Mouse (Mus musculus) liver, embryonic 13.5 days (tissue): ENCODE measurements around the gene Plgrkt. TPM values are rescaled to one million over a fixed set of nuclear protein-coding genes. Genes with fewer than 3 reads are reported as not detected.

Source experiments
- ATAC-seq: fragments of 200-750 bp; cut with Nextera tagmentation; 2 replicates; pipeline ENCODE4 v1.8.0; 2017; ENCODE audit warnings: low read depth, mild to moderate bottlenecking, moderate number of reproducible peaks, moderate library complexity
- DNase-seq: peaks from one replicate; pipeline ENCODE4 v3.0.0; 2022
- H3K27ac ChIP-seq: fragments of 300-500 bp; sonication (generic); 2 replicates; pipeline ENCODE4 v1.5.1; 2015; ENCODE audit warnings: moderate library complexity, mild to moderate bottlenecking, inconsistent platforms
- H3K27me3 ChIP-seq: fragments of 300-500 bp; sonication (generic); 2 replicates; pipeline ENCODE4 v1.6.1; 2015; ENCODE audit warnings: mild to moderate bottlenecking, inconsistent platforms
- H3K36me3 ChIP-seq: fragments of 300-500 bp; sonication (generic); 2 replicates; pipeline ENCODE4 v1.6.1; 2015; ENCODE audit warnings: mild to moderate bottlenecking, inconsistent platforms
- H3K4me1 ChIP-seq: fragments of 300-500 bp; sonication (generic); replicated peaks from 2 replicates; pipeline ENCODE4 v1.6.1; 2015; ENCODE audit warnings: inconsistent platforms
- H3K4me2 ChIP-seq: fragments of 300-500 bp; sonication (generic); 2 replicates; pipeline ENCODE4 v1.6.1; 2015; ENCODE audit warnings: inconsistent platforms, mild to moderate bottlenecking, moderate library complexity
- H3K4me3 ChIP-seq: fragments of 300-500 bp; sonication (generic); replicated peaks from 2 replicates; pipeline ENCODE4 v1.5.1; 2015; ENCODE audit warnings: mild to moderate bottlenecking, inconsistent platforms
- H3K9ac ChIP-seq: fragments of 300-500 bp; sonication (generic); 2 replicates; pipeline ENCODE4 v1.6.1; 2015; ENCODE audit warnings: mild to moderate bottlenecking, inconsistent platforms
- H3K9me3 ChIP-seq: fragments of 300-500 bp; sonication (generic); replicated peaks from 2 replicates; pipeline ENCODE4 v1.6.1; 2016; ENCODE audit warnings: inconsistent platforms
- WGBS: fragments of 180-500 bp; shearing (Covaris S2); methylation state at CpG from one replicate; pipeline ENCODE4 v1.1.7; 2015; ENCODE audit not compliant: insufficient replicate concordance; 5-methylcytosine and 5-hydroxymethylcytosine counted together
- polyA plus RNA-seq: library from polyadenylated mRNA; unstranded; fragments of >200 nt; fragmentation: Nextera tagmentation; extraction: Ambion mirVana; gene quantifications from 2 replicates; pipeline ENCODE4 v1.2.1, GENCODE M21; 2015

The Plgrkt gene
- polyA plus RNA-seq, 1 experiment from 2014 or later = 32.8 TPM

- ATAC-seq = no peak
- H3K4me3 ChIP-seq = no peak overlapping the region
- no peak overlapping the region for H3K27ac ChIP-seq
- 0 out of 2 replicates have a peak, but pooled peaks cover 4% of the 10 kb centered on the region for H3K36me3 ChIP-seq
- no peak overlapping the region for H3K4me2 ChIP-seq
- H3K9me3 ChIP-seq = no peaks in the 10 kb centered on the region
- DNase-seq = no peak
- H3K27me3 ChIP-seq = no peaks in the 10 kb centered on the region
- 72% methylated on average over 6 of the region's 6 CpGs for WGBS
- H3K4me1 ChIP-seq = 0 out of 2 replicates have a peak, but pooled peaks cover 4% of the 10 kb centered on the region
- no peak overlapping the region for H3K9ac ChIP-seq
Measured at GRCm38 (mm10) chr19:29345636-29346035, 21.6 kb downstream of the Plgrkt start.

GRCm38 (mm10) chr19:29344868-29345267 lies 22.3 kb downstream of the Plgrkt start:
- Histone ChIP-seq H3K27ac (no peak overlapping the region), H3K36me3 (0 out of 2 replicates have a peak, but pooled peaks cover under 1% of the 10 kb centered on the region), H3K4me3 (no peak overlapping the region), H3K27me3 (no peaks in the 10 kb centered on the region), H3K4me1 (0 out of 2 replicates have a peak, but pooled peaks cover 4% of the 10 kb centered on the region), H3K9ac (no peak overlapping the region), H3K4me2 (no peak overlapping the region), H3K9me3 (no peaks in the 10 kb centered on the region)
- ATAC-seq (no peak), DNase-seq (no peak)

DNA sequence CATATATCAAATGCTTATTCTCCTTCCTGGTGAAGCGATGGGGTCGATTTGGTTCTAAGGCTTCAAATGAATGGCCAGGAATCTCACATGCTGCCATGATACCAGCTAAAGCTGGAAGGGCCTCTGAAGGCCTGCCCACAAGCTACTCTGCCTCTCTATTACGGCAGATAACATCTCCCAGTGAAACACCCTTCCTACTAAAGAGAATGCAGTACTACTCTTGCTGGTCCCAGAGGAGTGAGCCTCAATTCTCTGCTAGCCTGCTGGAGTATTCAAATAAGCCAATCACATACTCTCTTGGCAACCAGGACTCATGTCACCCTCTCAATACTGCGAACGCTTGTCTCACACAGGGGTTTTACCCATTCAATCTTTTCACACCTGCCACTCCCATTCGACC lies 24.9 kb downstream of the Plgrkt start:
- ATAC-seq = no peak
- Histone ChIP-seq H3K9me3 (no peaks in the 10 kb centered on the region), H3K36me3 (no peaks in the 10 kb centered on the region), H3K4me1 (0 out of 2 replicates have a peak, but pooled peaks cover 4% of the 10 kb centered on the region), H3K4me2 (no peak overlapping the region), H3K9ac (no peak overlapping the region), H3K27me3 (no peaks in the 10 kb centered on the region), H3K4me3 (no peak overlapping the region), H3K27ac (no peak overlapping the region)
- WGBS = 68% methylated on average over 6 of the region's 6 CpGs
- DNase-seq = no peak

DNA sequence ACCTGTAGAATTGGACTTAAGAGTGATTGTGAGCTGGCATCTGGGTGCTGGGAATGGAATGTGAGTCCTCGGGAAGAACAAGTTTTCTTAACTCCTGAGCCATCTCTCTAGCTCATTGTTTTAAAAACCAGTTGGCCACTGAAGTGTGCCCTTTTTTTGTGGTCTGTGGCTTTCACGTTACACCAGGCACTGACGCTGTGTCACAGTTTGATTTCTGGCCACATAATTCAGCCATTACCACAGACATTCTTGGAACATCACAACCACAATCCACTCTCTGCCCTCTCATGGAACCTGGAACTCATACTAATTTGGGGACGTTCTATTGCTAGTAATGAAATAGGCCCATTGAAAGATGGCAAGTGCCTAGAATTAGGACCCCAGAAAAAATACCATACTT lies 26.2 kb downstream of the Plgrkt start:
- no peak overlapping the region for H3K27ac ChIP-seq
- DNase-seq (no peak), ATAC-seq (no peak)
- H3K4me2 ChIP-seq = no peak overlapping the region
- WGBS = 48% methylated on average over 4 of the region's 4 CpGs
- no peaks in the 10 kb centered on the region for H3K9me3 ChIP-seq
- H3K4me1 ChIP-seq = 0 out of 2 replicates have a peak, but pooled peaks cover 4% of the 10 kb centered on the region
- H3K27me3 ChIP-seq = no peaks in the 10 kb centered on the region
- H3K9ac ChIP-seq = no peak overlapping the region
- no peak overlapping the region for H3K4me3 ChIP-seq
- H3K36me3 ChIP-seq = no peaks in the 10 kb centered on the region

GRCm38 (mm10) chr19:29336624-29337023 lies 30.6 kb downstream of the Plgrkt start:
- no peak overlapping the region for H3K4me2 ChIP-seq
- H3K27me3 ChIP-seq = peaks cover 37% of the 10 kb centered on the region
- no peaks in the 10 kb centered on the region for H3K36me3 ChIP-seq
- 68% methylated on average over 2 of the region's 2 CpGs for WGBS
- no peak overlapping the region for H3K9ac ChIP-seq
- no peak overlapping the region for H3K27ac ChIP-seq
- peaks cover 6% of the 10 kb centered on the region; the same call in 1 of the 2 replicates for H3K4me1 ChIP-seq
- no peak for DNase-seq
- H3K9me3 ChIP-seq = no peaks in the 10 kb centered on the region
- no peak overlapping the region for H3K4me3 ChIP-seq
- ATAC-seq = no peak

DNA sequence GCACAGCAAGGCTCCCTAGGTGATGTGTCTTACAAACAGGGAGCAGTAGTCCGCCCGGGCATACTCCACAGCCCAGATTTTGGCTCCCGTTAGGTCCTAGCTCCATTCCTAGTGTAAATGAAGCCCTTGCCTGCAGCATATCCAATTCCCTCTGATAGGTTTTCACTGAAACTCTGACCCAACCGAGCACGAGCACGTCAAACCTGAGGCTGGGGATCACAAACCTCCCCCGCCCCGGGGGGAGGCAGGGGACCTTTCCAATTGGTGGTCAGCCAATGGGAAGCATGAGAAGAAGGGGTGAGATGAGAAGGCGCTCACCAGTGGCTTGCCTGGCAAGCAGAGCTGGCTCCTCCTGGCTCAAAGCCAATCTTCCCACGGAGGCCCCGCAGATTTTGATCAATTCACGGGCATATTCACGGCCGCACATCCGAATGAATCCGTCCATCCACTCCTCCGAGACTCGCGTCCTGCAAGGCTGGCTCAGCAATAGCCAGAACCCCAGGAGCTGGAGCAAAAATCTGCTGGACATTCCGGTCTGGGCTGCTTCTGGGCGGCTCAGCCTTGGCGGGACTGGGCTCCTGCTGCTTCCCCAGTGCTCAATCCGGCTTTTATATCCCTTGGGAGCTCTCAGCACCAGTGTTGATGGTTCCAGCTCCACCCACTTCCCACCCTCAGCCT lies 33.0 kb downstream of the Plgrkt start, which contains the start of gene Rln1:
TSS of gene Rln1 (minus strand) at position 603 of the 678 bp plus-strand sequence.
- H3K27me3 ChIP-seq = peaks cover 37% of the 10 kb centered on the region
- H3K9me3 ChIP-seq = no peaks in the 10 kb centered on the region
- DNase-seq = no peak
- no peak for ATAC-seq
- 0 out of 2 replicates have a peak within 1 kb of the TSS, but pooled peaks have one; percentile 22 for H3K9ac ChIP-seq
- peak within 1 kb of the TSS; percentile 25 for H3K4me3 ChIP-seq
- H3K4me2 ChIP-seq = peak within 1 kb of the TSS; percentile 55
- peaks cover 6% of the 10 kb centered on the region; the same call in 1 of the 2 replicates for H3K4me1 ChIP-seq
- H3K27ac ChIP-seq = no peak within 1 kb of the TSS
- no peaks in the 10 kb centered on the region for H3K36me3 ChIP-seq
- WGBS = 9% methylated on average over 23 of the region's 23 CpGs

GRCm38 (mm10) chr19:29326822-29327552 lies 40.2 kb downstream of the Plgrkt start:
- Histone ChIP-seq H3K4me3 (no peak overlapping the region), H3K4me1 (peaks cover 17% of the 10 kb centered on the region), H3K27me3 (peaks cover 9% of the 10 kb centered on the region), H3K9ac (no peak overlapping the region), H3K36me3 (no peaks in the 10 kb centered on the region), H3K9me3 (no peaks in the 10 kb centered on the region), H3K4me2 (no peak overlapping the region), H3K27ac (no peak overlapping the region)
- 69% methylated on average over 13 of the region's 13 CpGs for WGBS
- ATAC-seq = no peak
- DNase-seq = no peak

- no peak overlapping the region for H3K27ac ChIP-seq
- H3K27me3 ChIP-seq = peaks cover 7% of the 10 kb centered on the region
- peaks cover 17% of the 10 kb centered on the region for H3K4me1 ChIP-seq
- no peak overlapping the region for H3K4me2 ChIP-seq
- no peaks in the 10 kb centered on the region for H3K9me3 ChIP-seq
- WGBS = 81% methylated on average over 4 of the region's 4 CpGs
- H3K36me3 ChIP-seq = no peaks in the 10 kb centered on the region
- no peak overlapping the region for H3K4me3 ChIP-seq
- no peak for DNase-seq
- no peak for ATAC-seq
- H3K9ac ChIP-seq = no peak overlapping the region
Measured at GRCm38 (mm10) chr19:29326396-29326795, 40.8 kb downstream of the Plgrkt start.

- peaks cover 7% of the 10 kb centered on the region for H3K27me3 ChIP-seq
- ATAC-seq (no peak), DNase-seq (no peak)
- no peaks in the 10 kb centered on the region for H3K9me3 ChIP-seq
- peak overlapping the region; percentile 50 for H3K4me3 ChIP-seq
- no peaks in the 10 kb centered on the region for H3K36me3 ChIP-seq
- H3K27ac ChIP-seq = no peak overlapping the region
- H3K9ac ChIP-seq = peak overlapping the region; percentile 31
- H3K4me1 ChIP-seq = peaks cover 17% of the 10 kb centered on the region
- 61% methylated on average over 9 of the region's 9 CpGs for WGBS
- H3K4me2 ChIP-seq = peak overlapping the region; percentile 72
Measured at GRCm38 (mm10) chr19:29325852-29326180, 41.4 kb downstream of the Plgrkt start.

DNA sequence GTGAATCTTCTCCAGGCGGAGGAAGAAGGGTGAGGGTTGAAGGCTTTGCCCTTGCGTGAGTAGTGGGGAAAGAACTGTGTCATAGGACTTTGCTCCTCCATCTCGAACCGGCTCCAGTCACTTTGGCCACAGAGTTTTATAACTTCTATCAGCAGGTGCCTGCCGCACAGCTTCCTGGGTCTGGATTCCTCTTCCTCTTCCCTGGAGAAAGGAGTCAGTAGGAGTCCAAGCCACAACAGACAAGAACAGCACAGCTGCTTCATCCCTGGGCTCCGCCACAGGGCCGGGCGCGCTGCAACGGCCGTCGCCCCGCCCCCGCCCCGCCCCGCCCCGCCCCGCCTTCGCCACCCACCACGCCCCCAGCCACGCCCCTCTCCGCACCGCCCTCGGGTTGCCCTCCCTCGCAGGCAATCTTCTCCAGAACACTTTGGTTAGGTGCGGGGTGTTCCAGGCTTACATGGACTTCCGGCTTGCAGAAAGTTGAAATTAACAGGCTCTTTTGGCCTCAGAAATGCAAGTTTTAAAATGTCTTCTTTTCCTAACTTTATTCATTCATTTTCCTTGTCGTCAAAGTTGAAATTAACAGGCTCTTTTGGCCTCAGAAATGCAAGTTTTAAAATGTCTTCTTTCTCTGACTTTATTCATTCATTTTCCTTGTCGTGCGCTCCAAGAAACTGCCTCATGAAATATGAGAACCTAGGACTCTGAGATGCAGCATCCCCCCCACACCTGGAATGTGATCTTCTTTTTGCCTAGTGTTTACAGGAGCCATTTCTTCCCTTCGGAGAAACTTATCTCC lies 41.9 kb downstream of the Plgrkt start, which contains the start of gene Insl6:
TSS of gene Insl6 (minus strand) at position 304 of the 799 bp plus-strand sequence.
- 4% methylated on average over 28 of the region's 31 CpGs for WGBS
- peak within 1 kb of the TSS; percentile 62 for H3K9ac ChIP-seq
- H3K27ac ChIP-seq = no peak within 1 kb of the TSS

DNA sequence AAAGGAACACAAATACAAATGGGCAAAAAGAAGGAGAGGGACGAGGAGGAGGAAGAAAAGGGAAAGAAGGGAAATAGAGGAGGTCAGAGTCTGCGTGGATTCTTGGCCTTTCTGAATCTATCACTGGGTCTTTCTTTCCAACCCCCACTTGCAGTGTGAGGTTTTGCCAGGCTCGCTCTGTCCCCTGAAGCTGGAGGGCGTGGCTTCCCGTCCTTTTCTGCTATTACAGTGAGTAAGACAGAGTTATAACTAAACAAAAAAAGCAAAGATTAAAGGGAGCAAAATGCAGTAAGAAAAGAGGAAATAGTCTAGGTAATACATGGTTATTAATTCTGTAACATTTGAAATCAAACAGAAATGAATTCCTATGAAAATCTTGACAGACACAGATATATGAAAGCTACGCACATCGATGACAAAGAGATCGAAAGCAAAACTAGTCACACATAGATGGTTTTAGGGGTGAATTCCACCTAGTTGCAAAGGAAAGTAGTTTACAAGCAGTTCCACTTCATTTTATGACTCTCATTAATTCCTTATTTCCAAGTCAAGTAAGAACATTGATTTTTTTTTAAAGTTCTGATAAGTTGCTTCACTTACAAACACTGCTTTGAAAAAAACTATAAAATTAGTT lies 43.7 kb downstream of the Plgrkt start:
- DNase-seq (no peak), ATAC-seq (no peak)
- Histone ChIP-seq H3K4me3 (no peak overlapping the region), H3K27me3 (peaks cover 7% of the 10 kb centered on the region), H3K4me2 (no peak overlapping the region), H3K4me1 (peaks cover 17% of the 10 kb centered on the region), H3K27ac (no peak overlapping the region), H3K9me3 (no peaks in the 10 kb centered on the region), H3K9ac (no peak overlapping the region), H3K36me3 (no peaks in the 10 kb centered on the region)
- 60% methylated on average over 8 of the region's 8 CpGs for WGBS

More for the DNA sequence above, 41.9 kb downstream of the Plgrkt start, which contains the start of gene Insl6:
- ATAC-seq = peak; percentile 97
- H3K4me3 ChIP-seq = peak within 1 kb of the TSS; percentile 50
- peaks cover 7% of the 10 kb centered on the region for H3K27me3 ChIP-seq
- peak within 1 kb of the TSS; percentile 72 for H3K4me2 ChIP-seq
- peak; percentile 68 for DNase-seq
- no peaks in the 10 kb centered on the region for H3K36me3 ChIP-seq
- H3K9me3 ChIP-seq = no peaks in the 10 kb centered on the region
- peaks cover 17% of the 10 kb centered on the region for H3K4me1 ChIP-seq
